Mouse (Mus musculus) embryo, embryonic 11.5 days (tissue): ENCODE measurements around the gene Card14.
"Not testable (repeated sequence)": the region's sequence is repeated elsewhere in the genome, so short reads cannot be mapped to it uniquely, and the experiment has no call there.

Experiments used
- DNase-seq: peaks from one replicate; pipeline ENCODE4 v3.0.0-alpha.2; 2012; ENCODE audit warnings: low read depth, low spot score

Gene Card14

GRCm38 (mm10) chr11:119355443-119356385 is 48.1 kb downstream of the Card14 start, which contains the start of the genes Sgsh and Slc26a11:
TSS of gene Sgsh (minus strand) at chr11:119355536.
TSS of gene Slc26a11 (plus strand) at chr11:119355557.
- peak; percentile 71 for DNase-seq

DNA sequence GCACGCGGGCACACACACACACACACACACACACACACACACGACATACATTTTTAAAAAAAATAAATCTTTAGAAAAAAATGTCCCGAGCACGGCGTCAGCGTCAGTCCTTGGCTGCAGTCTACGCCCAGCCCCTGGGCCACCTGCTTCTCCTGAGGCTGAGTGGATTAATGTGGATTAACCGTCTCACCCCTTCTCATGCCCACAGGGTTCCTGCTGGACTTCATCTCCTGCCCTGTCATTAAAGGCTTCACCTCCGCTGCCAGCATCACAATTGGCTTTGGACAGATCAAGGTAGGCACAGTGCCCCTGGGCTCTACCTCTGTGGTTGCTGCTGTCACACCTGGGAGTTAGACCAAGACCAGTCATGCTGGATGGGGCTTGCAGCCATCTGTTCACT is 51.5 kb downstream of the Card14 start:
- no peak for DNase-seq

GRCm38 (mm10) chr11:119362769-119363533 is 55.4 kb downstream of the Card14 start:
- DNase-seq, result no peak

DNA sequence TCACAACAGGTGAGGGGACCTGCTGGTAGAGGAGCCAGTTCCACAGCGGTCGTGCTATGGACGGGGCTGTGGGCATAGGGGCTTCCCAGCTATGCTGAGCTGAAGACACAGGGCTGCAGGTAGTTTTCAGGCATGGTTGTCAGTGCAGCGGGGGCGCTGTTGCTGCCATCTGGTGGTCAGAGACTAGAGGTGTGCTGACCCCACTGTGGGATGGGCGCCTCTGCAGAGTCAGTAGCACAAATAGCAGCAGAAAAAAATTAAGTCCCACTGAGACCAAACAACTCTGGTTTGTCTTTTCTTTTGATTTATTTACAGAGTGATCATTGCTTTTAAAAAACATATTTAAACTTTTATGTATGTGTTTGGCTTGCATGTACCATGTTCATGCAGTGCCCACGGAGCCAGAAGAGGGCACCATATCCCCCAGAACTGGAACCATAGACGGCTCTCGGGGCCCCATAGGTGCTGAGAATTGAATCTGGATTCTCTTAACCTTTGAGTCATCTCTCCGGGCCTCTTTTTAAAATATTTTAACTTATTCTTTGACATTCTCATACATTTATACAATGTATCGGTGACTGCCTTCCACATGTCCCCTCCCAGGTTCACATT is 56.1 kb downstream of the Card14 start:
- DNase-seq, result peak; percentile 70

DNA sequence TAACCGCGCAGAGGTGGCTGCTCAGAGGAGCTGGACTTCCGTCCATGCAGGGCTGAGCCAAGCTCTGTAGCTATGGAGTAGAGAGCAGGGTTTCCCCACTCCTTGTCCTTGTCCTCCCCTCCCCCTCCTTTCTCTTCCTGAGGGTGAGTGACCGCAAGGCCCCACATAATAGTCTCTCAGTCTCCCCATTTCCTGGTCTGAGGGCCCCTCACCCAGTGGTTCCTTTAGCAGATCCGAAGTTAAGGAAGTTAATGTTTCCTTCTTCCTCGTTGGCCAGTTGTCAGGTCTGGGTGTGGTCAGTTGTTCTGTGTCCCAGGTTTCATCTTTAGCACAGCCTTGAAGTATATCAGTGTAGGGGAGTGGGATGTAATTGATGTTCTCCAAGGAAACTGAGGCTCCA is 67.9 kb downstream of the Card14 start:
- no peak for DNase-seq

DNA sequence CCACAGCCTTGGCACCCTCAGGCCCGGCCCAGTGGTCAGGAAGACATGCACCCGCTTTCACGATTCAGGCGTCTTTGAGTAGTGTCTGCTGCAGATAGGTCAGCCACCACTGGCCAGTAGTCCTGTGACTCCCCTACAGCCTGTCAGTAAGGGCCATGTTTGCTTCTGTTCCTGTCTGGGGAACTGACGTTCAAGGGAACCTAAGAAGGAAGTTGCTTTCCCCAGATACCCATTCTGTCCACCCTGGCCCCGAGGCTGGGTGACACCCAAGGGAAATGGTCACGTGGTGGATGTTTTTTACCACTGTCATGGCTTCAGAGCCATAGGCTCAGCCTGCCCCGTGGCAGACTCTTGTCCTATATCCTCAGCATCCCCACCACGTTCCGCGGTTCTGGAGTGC is 69.8 kb downstream of the Card14 start:
- no peak for DNase-seq

DNA sequence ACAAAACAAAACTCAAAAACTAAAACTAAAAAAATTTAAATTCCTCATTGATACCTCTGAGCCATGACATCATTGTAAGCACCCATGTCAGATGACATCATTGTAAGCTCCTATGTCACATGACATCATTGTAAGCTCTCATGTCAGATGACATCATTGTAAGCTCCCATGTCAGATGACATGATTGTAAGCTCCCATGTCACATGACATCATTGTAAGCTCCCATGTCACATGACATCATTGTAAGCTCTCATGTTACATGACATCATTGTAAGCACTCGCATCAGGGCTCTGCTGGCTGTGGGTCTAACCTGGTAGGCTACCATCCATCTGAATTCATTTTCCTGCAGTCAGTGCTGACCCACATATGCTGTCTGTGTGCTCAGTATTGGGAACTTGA is 71.0 kb downstream of the Card14 start:
- no peak for DNase-seq

GRCm38 (mm10) chr11:119381631-119382337 is 74.2 kb downstream of the Card14 start:
- DNase-seq, result no peak

DNA sequence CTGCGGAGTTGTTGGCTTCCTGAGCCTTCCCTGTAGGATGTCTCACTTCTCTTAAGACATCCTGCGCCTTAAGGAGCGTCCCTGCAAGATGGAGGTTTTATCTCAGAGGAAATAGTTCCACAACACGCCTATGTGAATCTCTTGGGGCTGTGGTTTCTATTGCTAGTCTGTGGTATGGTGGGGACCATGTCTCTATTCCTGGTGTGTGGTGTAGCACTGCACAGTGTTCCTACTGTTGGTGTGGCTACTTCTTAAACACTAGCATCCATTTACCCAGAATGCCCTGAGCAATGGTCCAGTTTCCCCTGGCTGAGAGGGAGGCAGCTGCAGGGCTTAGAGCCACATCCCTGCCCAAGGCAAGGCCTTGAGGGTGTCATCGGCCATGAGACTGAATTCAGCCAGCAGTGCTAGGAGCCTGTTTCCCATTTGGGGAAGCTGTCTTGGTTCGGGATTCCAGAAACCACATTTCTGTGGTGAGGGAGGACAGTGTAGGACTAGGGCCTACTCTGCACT is 74.8 kb downstream of the Card14 start:
- DNase-seq, result no peak

DNA sequence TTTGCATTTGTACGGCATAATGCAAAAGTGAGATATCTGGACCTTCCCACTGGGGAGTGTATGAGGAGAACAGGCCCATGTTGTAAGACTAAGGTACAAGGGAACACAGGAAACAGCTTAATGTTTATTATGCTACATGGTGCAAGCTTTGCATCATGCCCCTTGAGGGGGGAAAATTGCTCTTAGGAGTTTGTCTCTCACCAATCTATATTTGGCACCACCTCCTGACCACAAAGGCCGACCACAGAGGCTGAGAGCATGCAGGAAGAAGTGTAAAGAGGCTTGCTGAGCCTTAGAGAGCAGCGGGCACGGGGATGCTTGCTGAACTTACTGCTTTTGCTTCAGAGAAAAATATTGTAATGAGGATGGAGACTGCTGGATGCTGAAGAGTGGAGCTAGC is 77.3 kb downstream of the Card14 start:
- DNase-seq, result no peak

GRCm38 (mm10) chr11:119386306-119386705 is 78.7 kb downstream of the Card14 start:
- DNase-seq, result no peak

DNA sequence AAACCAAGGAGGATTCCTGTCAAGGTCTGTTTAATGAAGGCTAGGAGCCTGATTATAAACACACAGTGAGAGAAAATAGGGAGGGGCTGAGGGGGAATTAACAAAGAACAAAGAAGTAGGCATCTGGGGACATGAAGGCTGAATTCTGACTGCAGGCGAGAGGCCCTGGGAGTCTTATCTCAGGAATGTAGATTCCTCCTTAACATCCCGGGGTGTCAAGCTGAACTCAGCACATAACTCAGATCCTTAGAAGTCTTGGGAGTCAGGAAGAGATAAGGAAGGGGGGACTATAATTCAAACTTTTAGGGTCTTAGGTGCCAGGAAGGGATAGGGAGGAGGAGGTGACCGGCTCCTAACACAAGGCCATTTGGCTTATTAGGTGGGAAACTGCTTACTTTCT is 79.7 kb downstream of the Card14 start:
- not testable (repeated sequence) for DNase-seq

DNA sequence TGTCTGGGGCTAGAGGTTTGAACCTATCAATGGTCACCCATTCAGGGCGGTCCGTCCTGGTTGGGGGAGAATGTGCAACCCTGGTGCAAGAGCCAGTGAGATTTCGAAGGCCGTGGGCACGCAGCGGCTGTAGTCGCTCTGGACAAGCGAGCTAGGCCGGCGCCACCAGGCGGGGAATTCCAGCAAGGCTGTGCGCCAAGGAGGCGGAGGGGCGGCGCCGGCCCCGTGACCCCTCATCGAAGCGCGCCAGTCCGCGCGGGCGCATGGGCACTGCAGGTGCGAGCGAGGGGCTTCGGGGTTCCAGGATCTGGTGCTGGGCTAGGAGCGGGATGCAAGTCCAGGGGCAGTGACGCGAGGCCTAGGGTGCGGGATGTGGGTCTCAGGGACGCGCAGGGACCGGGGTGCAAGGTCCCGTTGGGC is 82.3 kb downstream of the Card14 start:
- DNase-seq, result peak; percentile 49

GRCm38 (mm10) chr11:119390271-119391231 is 83.0 kb downstream of the Card14 start:
- no peak for DNase-seq

GRCm38 (mm10) chr11:119391386-119392000 is 83.9 kb downstream of the Card14 start:
- no peak for DNase-seq

DNA sequence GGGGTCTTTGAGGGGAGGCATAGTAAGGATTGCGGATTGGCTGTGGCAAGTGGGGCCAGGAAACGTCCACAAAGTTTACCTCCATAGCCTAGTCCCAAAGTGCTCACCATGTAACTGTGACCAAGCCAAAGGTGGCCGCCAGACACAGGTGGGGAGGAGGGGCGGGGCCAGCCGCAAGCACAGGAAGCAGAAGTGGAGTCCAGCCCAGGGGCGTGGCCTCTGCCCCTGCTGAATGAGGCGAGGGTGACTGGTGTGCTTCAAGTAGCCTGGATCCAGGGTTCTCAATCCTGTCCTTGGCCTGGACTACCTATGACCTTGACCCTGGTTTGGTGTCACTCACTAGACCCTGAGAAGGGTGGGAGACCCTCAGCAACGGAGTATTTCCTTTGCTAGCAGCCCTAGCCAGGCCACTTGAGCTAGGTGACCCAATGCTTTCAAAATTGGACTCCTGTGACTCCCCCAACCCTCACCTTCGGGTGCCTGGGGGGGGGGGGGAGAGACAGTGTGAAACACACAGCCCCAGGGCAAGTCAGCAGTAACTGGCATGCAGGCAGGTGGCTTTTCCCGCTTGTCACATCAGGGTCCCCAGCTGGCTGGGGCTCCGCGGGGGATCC is 84.5 kb downstream of the Card14 start:
- DNase-seq, result no peak

GRCm38 (mm10) chr11:119392800-119393482 is 85.4 kb downstream of the Card14 start, which contains the start of gene Rnf213:
TSS of gene Rnf213 (plus strand) at chr11:119393100.
- DNase-seq, result no peak

GRCm38 (mm10) chr11:119393483-119393804 is 85.9 kb downstream of the Card14 start:
- no peak for DNase-seq

DNA sequence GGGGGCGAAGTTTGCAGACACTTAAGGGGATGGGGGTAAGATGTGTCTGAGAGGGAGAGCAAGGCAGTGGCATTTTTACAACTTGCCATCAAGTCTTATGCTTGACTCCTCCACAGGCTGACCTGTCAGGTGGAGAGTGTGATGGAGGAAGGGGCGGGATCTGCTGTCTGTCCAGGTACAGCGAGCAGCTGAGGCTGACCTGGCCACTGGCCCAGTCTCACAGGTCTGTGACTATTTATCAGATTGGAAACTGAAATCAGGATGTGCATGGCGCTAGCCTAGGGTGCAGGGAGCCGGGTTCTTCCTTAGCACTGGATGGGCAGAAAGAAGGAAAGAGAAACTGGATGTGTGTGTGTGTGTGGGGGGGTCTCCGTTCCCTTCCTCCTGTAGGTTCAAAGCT is 86.6 kb downstream of the Card14 start:
- no peak for DNase-seq
